Mouse (Mus musculus): ENCODE measurements around the gene Mdga1. TPM values are rescaled to one million over a fixed set of nuclear protein-coding genes. Genes with fewer than 3 reads are reported as not detected.

Gene Mdga1
- polyA plus RNA-seq, 1 experiment from 2014 or later, result 1.3 TPM

- 15% methylated on average over 6 of the region's 6 CpGs for WGBS
- H3K9ac ChIP-seq (ENCODE audit: low read depth, low read length), result no peak overlapping the region
- H3K27ac ChIP-seq, result no peak overlapping the region
- ATAC-seq (replicated peaks; ENCODE audit: low FRiP score, low read depth) (0 out of 2 replicates have a peak, but pooled peaks have one; percentile 50), DNase-seq (ENCODE audit: low spot score) (peak; percentile 64)
- no peaks in the 10 kb centered on the region for H3K4me1 ChIP-seq (replicated peaks; ENCODE audit: insufficient read depth, low read length)
- no peak overlapping the region for H3K4me3 ChIP-seq (replicated peaks; ENCODE audit: low read depth, low read length)
- H3K36me3 ChIP-seq (ENCODE audit: insufficient read depth, low read length), result no peaks in the 10 kb centered on the region
- no peaks in the 10 kb centered on the region for H3K9me3 ChIP-seq (replicated peaks; ENCODE audit: low read length)
- no peak for TF ChIP-seq CTCF (IDR thresholded peaks at IDR 0.05; ENCODE audit: low read depth)
- H3K4me2 ChIP-seq (ENCODE audit: low read length), result no peak overlapping the region; the same call in 1 of the 2 replicates
- H3K27me3 ChIP-seq (ENCODE audit: insufficient read depth, low read length), result no peaks in the 10 kb centered on the region
These were observed 18.8 kb downstream of the Mdga1 start for GRCm38 (mm10) chr17:29951100-29951499.

- Histone ChIP-seq H3K4me2 (ENCODE audit: low read length) (no peak overlapping the region), H3K9ac (ENCODE audit: low read depth, low read length) (no peak overlapping the region), H3K27ac (no peak overlapping the region), H3K9me3 (replicated peaks; ENCODE audit: low read length) (no peaks in the 10 kb centered on the region), H3K36me3 (ENCODE audit: insufficient read depth, low read length) (no peaks in the 10 kb centered on the region), H3K4me3 (replicated peaks; ENCODE audit: low read depth, low read length) (no peak overlapping the region), H3K27me3 (ENCODE audit: insufficient read depth, low read length) (no peaks in the 10 kb centered on the region), H3K4me1 (replicated peaks; ENCODE audit: insufficient read depth, low read length) (no peaks in the 10 kb centered on the region)
- DNase-seq (ENCODE audit: low spot score) (no peak), ATAC-seq (replicated peaks; ENCODE audit: low FRiP score, low read depth) (no peak)
- no peak for TF ChIP-seq CTCF (IDR thresholded peaks at IDR 0.05; ENCODE audit: low read depth)
- 90% methylated on average over 8 of the region's 8 CpGs for WGBS
These were observed 19.3 kb downstream of the Mdga1 start for GRCm38 (mm10) chr17:29950574-29950973.

GRCm38 (mm10) chr17:29947271-29947714 lies 22.6 kb downstream of the Mdga1 start:
- no peak overlapping the region for H3K9ac ChIP-seq (ENCODE audit: low read depth, low read length)
- no peak overlapping the region for H3K4me2 ChIP-seq (ENCODE audit: low read length)
- no peak for TF ChIP-seq CTCF (IDR thresholded peaks at IDR 0.05; ENCODE audit: low read depth)
- no peaks in the 10 kb centered on the region for H3K27me3 ChIP-seq (ENCODE audit: insufficient read depth, low read length)
- peak; percentile 30 for DNase-seq (ENCODE audit: low spot score)
- H3K27ac ChIP-seq, result no peak overlapping the region
- no peaks in the 10 kb centered on the region for H3K4me1 ChIP-seq (replicated peaks; ENCODE audit: insufficient read depth, low read length)
- no peaks in the 10 kb centered on the region for H3K36me3 ChIP-seq (ENCODE audit: insufficient read depth, low read length)
- H3K4me3 ChIP-seq (replicated peaks; ENCODE audit: low read depth, low read length), result no peak overlapping the region
- ATAC-seq (replicated peaks; ENCODE audit: low FRiP score, low read depth), result peak; percentile 61
- WGBS, result 31% methylated on average over 5 of the region's 5 CpGs
- no peaks in the 10 kb centered on the region for H3K9me3 ChIP-seq (replicated peaks; ENCODE audit: low read length)

- no peak overlapping the region for H3K4me3 ChIP-seq (replicated peaks; ENCODE audit: low read depth, low read length)
- H3K4me1 ChIP-seq (replicated peaks; ENCODE audit: insufficient read depth, low read length), result no peaks in the 10 kb centered on the region
- ATAC-seq (replicated peaks; ENCODE audit: low FRiP score, low read depth) (no peak), DNase-seq (ENCODE audit: low spot score) (no peak)
- no peaks in the 10 kb centered on the region for H3K27me3 ChIP-seq (ENCODE audit: insufficient read depth, low read length)
- H3K4me2 ChIP-seq (ENCODE audit: low read length), result no peak overlapping the region
- WGBS, result 81% methylated on average over 11 of the region's 11 CpGs
- no peak overlapping the region for H3K9ac ChIP-seq (ENCODE audit: low read depth, low read length)
- no peak overlapping the region for H3K27ac ChIP-seq
- TF ChIP-seq CTCF (IDR thresholded peaks at IDR 0.05; ENCODE audit: low read depth), result no peak
- H3K36me3 ChIP-seq (ENCODE audit: insufficient read depth, low read length), result no peaks in the 10 kb centered on the region
- H3K9me3 ChIP-seq (replicated peaks; ENCODE audit: low read length), result no peaks in the 10 kb centered on the region
These were observed 25.5 kb downstream of the Mdga1 start for GRCm38 (mm10) chr17:29944376-29944775.

GRCm38 (mm10) chr17:29939011-29939410 lies 30.9 kb downstream of the Mdga1 start:
- Histone ChIP-seq H3K4me1 (replicated peaks; ENCODE audit: insufficient read depth, low read length) (no peaks in the 10 kb centered on the region), H3K27me3 (ENCODE audit: insufficient read depth, low read length) (no peaks in the 10 kb centered on the region), H3K9ac (ENCODE audit: low read depth, low read length) (no peak overlapping the region), H3K36me3 (ENCODE audit: insufficient read depth, low read length) (no peaks in the 10 kb centered on the region), H3K27ac (no peak overlapping the region), H3K9me3 (replicated peaks; ENCODE audit: low read length) (no peaks in the 10 kb centered on the region), H3K4me3 (replicated peaks; ENCODE audit: low read depth, low read length) (no peak overlapping the region), H3K4me2 (ENCODE audit: low read length) (no peak overlapping the region)
- TF ChIP-seq CTCF (IDR thresholded peaks at IDR 0.05; ENCODE audit: low read depth), result no peak
- 91% methylated on average over 5 of the region's 5 CpGs for WGBS
- ATAC-seq (replicated peaks; ENCODE audit: low FRiP score, low read depth), result no peak
- no peak for DNase-seq (ENCODE audit: low spot score)

GRCm38 (mm10) chr17:29937350-29937781 lies 32.5 kb downstream of the Mdga1 start:
- no peak for ATAC-seq (replicated peaks; ENCODE audit: low FRiP score, low read depth)
- Histone ChIP-seq H3K36me3 (ENCODE audit: insufficient read depth, low read length) (no peaks in the 10 kb centered on the region), H3K27me3 (ENCODE audit: insufficient read depth, low read length) (no peaks in the 10 kb centered on the region), H3K4me3 (replicated peaks; ENCODE audit: low read depth, low read length) (no peak overlapping the region), H3K27ac (no peak overlapping the region), H3K4me2 (ENCODE audit: low read length) (no peak overlapping the region), H3K9me3 (replicated peaks; ENCODE audit: low read length) (no peaks in the 10 kb centered on the region), H3K4me1 (replicated peaks; ENCODE audit: insufficient read depth, low read length) (no peaks in the 10 kb centered on the region), H3K9ac (ENCODE audit: low read depth, low read length) (no peak overlapping the region)
- 80% methylated on average over 9 of the region's 9 CpGs for WGBS
- no peak for TF ChIP-seq CTCF (IDR thresholded peaks at IDR 0.05; ENCODE audit: low read depth)
- no peak for DNase-seq (ENCODE audit: low spot score)

Data from kidney, postnatal 0 days (tissue).